Mouse (Mus musculus): ENCODE measurements around the gene Lrrc55. TPM values are rescaled to one million over a fixed set of nuclear protein-coding genes. Genes with fewer than 3 reads are reported as not detected.
A peak's percentile ranks its signal among the peaks of the same experiment; 100 is the strongest.

The Lrrc55 gene
- polyA plus RNA-seq, 1 experiment from 2014 or later: 4.2 TPM

DNA sequence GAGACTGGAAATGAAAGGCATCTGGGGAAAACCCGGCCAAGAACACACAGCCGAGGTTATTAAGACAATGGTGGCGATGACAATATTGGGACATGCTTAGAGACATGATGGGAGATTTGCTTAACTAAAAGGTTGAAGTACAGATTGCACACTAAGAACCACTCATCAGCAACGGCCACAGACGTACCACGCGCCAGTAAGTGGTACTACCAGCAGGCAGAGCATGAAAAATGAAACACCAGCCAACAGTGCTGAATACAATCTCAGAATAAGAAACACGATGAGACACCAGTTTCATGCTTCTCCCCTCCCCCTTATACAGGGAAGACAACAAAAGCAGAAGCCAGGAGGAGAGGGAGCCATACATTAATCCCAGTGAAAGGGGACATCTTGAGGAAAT is 8.2 kb upstream of the Lrrc55 start:
- H3K36me3 ChIP-seq: no peaks in the 10 kb centered on the region

DNA sequence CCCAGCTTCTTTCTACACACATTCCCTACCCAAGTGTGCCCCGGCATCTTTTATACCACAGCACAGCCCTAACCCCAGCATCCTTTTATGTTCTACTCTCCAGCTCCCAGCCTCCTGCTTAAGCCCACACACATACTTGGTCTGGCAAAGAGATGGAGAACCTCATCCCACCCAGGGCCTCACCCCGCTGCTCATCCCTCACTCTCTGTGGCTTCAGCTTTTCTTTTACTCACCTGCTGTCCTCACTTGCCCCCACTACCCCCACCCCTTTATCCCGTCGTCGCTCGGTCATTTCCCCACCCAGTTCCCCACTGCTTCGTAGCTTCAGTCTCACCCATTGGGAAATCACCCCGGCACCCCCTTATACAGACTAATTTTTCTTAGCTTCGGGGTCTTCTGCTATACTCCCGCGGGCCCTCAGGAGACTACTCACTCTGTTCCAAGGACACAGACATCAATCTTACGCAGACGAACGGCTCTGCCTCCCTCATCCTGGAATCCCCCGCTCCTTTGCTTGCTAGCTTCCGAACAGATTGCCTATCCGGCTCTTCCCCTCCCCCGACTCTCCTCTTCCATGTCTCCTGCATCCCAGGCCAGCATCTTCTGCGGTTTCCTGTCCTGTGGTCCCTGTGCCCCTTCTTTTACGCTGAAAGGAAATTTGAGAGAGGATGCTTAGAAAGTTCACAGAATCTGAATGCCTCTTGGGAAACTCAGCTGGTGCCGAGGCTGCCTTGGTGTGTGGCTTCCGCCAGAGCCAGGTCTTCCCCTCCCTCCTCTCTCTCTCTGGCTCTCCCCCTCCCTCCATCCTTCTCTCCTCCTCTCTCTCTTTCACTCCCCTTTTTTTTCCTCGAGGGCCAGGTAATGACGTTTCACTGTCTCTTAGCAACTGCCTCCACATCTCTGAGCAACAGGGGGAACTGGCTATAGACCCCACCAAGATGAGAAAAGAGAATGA is 1.3 kb upstream of the Lrrc55 start:
- no peaks in the 10 kb centered on the region for H3K36me3 ChIP-seq
- no peak overlapping the region for H3K27ac ChIP-seq
- H3K4me2 ChIP-seq (replicated peaks): peak overlapping the region; percentile 56
- H3K9me3 ChIP-seq: no peaks in the 10 kb centered on the region
- no peaks in the 10 kb centered on the region for H3K27me3 ChIP-seq (replicated peaks)
- H3K4me3 ChIP-seq (replicated peaks): peak overlapping the region; percentile 20
- H3K9ac ChIP-seq: 0 out of 2 replicates have a peak overlapping the region, but pooled peaks have one; percentile 26
- ATAC-seq: peak; percentile 39; the same call in 1 of the 2 replicates
- H3K4me1 ChIP-seq (replicated peaks): peaks cover 2% of the 10 kb centered on the region; the same call in 1 of the 2 replicates
- WGBS: 4% methylated on average over 24 of the region's 24 CpGs

More for the DNA sequence above, 8.2 kb upstream of the Lrrc55 start:
- H3K4me1 ChIP-seq (replicated peaks): no peaks in the 10 kb centered on the region
- no peak overlapping the region for H3K27ac ChIP-seq
- 84% methylated on average over 8 of the region's 8 CpGs for WGBS
- H3K9me3 ChIP-seq: no peaks in the 10 kb centered on the region
- H3K9ac ChIP-seq: no peak overlapping the region
- no peaks in the 10 kb centered on the region for H3K27me3 ChIP-seq (replicated peaks)
- no peak for ATAC-seq
- H3K4me3 ChIP-seq (replicated peaks): no peak overlapping the region
- no peak overlapping the region for H3K4me2 ChIP-seq (replicated peaks)

DNA sequence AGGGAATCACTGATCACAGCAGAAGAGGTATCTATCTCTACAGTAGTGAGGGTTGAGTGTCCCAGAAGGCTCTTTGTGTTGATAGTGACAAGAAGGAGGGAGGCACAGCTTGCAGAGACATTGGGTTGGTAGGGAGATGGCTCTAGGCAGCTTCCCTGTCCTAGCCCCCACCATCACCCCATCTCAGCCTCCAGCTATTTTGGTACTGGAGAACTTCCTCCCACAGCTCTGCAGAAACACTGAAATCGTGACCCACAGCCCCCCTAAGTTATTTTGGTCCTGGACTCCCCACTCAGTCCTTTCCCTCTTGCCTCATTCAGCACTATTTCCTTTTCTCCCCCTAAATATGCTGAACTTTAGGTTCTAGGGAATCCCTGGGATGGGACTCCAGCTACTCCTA is 2.4 kb downstream of the Lrrc55 start:
- 89% methylated on average over 1 of the region's 1 CpGs for WGBS
- H3K27ac ChIP-seq: no peak overlapping the region
- H3K9ac ChIP-seq: no peak overlapping the region
- H3K36me3 ChIP-seq: no peaks in the 10 kb centered on the region
- no peaks in the 10 kb centered on the region for H3K27me3 ChIP-seq (replicated peaks)
- no peak for ATAC-seq
- H3K4me1 ChIP-seq (replicated peaks): peaks cover 2% of the 10 kb centered on the region; the same call in 1 of the 2 replicates
- H3K4me3 ChIP-seq (replicated peaks): no peak overlapping the region
- no peaks in the 10 kb centered on the region for H3K9me3 ChIP-seq
- H3K4me2 ChIP-seq (replicated peaks): no peak overlapping the region

DNA sequence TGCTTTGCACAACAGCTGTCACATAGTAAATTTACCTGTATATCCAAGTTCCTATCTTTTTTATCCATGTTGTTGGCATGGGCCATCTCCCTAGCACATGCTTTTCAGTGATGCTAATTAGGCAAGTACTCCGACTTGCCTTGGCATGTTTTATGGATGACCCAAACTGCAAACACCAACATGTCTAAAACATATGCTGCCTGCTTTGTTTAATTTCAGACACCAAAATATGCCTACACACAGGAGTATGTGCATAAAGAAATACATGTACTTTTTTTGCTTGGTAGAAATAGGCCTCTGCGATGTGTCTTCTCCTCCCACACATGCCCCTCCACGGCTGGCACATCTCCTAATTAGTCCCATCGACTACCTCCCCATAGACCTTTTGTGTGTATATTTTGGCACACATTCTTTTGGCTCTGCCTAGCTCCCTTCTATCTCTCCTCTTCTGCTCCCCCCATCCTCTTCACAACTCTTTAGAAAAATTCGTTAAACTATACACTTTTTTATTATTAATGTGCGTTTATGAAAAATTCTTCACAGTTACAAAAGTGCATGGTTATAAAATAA is 9.3 kb downstream of the Lrrc55 start:
- H3K27me3 ChIP-seq (replicated peaks): no peaks in the 10 kb centered on the region
- no peak for ATAC-seq
- no peak overlapping the region for H3K4me2 ChIP-seq (replicated peaks)
- WGBS: 85% methylated on average over 6 of the region's 6 CpGs
- H3K36me3 ChIP-seq: no peaks in the 10 kb centered on the region
- H3K4me3 ChIP-seq (replicated peaks): no peak overlapping the region
- H3K4me1 ChIP-seq (replicated peaks): no peaks in the 10 kb centered on the region
- H3K27ac ChIP-seq: no peak overlapping the region
- no peak overlapping the region for H3K9ac ChIP-seq
- H3K9me3 ChIP-seq: no peaks in the 10 kb centered on the region

DNA sequence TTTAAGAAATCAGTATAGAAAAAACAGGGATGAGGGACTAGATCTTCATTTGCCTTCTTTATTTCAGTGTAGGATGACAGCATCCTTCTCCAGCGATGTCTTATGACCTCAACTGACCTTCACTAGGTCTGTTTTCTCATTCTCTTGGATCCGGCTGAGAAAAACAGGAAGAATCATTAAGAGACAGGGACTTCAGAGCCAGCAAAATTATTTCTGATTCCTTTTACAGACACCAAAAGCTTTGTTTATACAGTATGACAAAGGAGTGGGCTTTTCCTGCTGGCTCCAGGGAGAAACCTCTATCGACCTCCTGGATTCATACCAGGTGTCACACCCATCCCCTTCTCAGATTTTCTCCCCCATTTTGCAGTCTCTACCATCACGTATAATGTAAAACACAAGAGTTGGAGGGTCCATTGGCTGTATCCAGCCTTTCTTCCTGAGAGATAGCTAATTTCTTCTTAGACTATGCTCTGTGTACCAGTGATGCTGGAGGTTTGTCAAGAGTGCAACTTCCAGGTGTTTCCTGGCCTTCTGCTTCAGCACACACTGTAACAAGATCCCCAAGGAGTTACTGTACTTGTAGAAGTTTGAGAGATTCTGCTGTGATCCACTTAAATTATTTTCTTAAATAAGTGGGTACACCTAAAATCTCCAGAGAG is 18.7 kb downstream of the Lrrc55 start:
- Histone ChIP-seq H3K4me2 (replicated peaks) (no peak overlapping the region), H3K4me3 (replicated peaks) (no peak overlapping the region), H3K9ac (no peak overlapping the region), H3K27ac (no peak overlapping the region), H3K9me3 (no peaks in the 10 kb centered on the region), H3K27me3 (replicated peaks) (no peaks in the 10 kb centered on the region), H3K4me1 (replicated peaks) (no peaks in the 10 kb centered on the region), H3K36me3 (no peaks in the 10 kb centered on the region)
- ATAC-seq: no peak
- 45% methylated on average over 4 of the region's 4 CpGs for WGBS

DNA sequence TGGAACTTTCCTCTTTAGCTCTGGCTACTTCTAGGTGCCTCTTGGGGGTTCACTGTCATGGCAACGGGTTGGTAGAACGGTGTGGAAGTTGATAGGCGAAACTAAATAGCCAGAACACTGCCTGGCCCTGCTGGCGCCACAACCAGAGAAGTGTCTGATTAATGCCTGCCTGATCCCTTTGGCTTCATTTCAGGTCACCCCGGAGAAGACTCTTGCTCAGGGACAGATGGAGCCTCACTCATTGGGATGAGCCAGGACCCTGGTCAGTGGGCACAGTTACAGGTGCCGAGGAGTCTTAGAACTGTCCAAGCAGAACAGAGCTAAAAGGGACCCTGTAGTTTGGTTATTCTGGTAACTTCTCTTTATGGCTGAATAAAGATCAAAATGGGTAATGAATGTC is 23.5 kb downstream of the Lrrc55 start:
- Histone ChIP-seq H3K4me1 (replicated peaks) (no peaks in the 10 kb centered on the region), H3K9me3 (no peaks in the 10 kb centered on the region), H3K4me3 (replicated peaks) (no peak overlapping the region), H3K9ac (no peak overlapping the region), H3K36me3 (no peaks in the 10 kb centered on the region), H3K4me2 (replicated peaks) (no peak overlapping the region), H3K27ac (no peak overlapping the region), H3K27me3 (replicated peaks) (no peaks in the 10 kb centered on the region)
- ATAC-seq: no peak
- WGBS: 82% methylated on average over 6 of the region's 6 CpGs

DNA sequence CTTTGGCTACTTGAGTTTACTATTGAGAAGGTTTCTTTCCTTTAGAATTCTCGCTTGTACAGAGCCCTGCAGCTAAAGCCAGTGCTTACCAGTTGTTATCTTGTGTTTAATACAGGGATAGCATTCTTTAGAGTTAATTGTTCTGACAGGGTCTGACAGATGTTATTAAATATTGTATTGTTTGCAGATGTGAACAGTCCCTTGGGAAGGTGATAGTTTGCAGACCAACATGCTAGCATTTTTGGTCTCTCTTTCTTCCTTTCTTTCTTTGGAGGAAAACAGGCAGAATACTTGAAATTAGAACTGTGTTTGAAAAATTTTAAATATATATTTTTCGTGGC is 24.3 kb downstream of the Lrrc55 start:
- Histone ChIP-seq H3K4me3 (replicated peaks) (no peak overlapping the region), H3K27me3 (replicated peaks) (no peaks in the 10 kb centered on the region), H3K27ac (no peak overlapping the region), H3K9me3 (no peaks in the 10 kb centered on the region), H3K9ac (no peak overlapping the region), H3K4me1 (replicated peaks) (no peaks in the 10 kb centered on the region), H3K36me3 (no peaks in the 10 kb centered on the region), H3K4me2 (replicated peaks) (no peak overlapping the region)
- no peak; the same call in 1 of the 2 replicates for ATAC-seq
- 44% methylated on average over 2 of the region's 2 CpGs for WGBS

DNA sequence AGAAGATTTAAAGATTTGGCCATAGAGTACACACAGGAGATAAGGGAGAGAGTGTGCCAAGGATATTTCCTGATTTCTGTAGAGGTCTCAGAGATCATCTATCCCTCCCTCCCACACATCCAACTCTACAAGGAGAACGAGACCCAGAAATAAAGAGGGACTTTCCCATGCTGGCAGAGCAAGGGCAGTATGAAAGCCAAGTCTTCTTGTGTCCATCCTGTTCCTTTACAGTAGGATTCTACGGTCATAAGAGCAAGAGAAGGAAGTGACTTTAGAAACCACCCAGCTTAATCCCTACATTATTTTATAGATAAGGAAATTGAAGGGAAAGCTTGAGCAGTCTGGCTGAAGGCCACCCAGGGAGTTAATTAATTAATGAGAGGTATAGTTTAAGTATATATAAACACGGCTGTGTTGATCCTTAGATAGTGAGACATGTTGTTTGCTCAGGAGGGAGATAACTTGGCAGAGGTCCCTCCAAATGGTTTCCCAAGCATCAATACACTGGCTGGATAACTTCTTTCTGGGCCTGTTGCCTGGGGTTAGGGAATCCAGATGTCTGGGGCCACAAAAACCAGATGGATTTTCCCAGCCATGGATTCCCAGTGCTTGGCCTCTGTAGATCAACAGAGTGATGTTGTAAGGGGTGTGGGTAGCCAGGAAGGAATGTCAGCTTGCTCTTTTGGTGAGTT is 24.8 kb downstream of the Lrrc55 start:
- Histone ChIP-seq H3K36me3 (no peaks in the 10 kb centered on the region), H3K4me3 (replicated peaks) (no peak overlapping the region), H3K4me2 (replicated peaks) (no peak overlapping the region), H3K27ac (no peak overlapping the region), H3K4me1 (replicated peaks) (no peaks in the 10 kb centered on the region), H3K9ac (no peak overlapping the region), H3K9me3 (no peaks in the 10 kb centered on the region), H3K27me3 (replicated peaks) (no peaks in the 10 kb centered on the region)
- WGBS: 13% methylated on average over 3 of the region's 3 CpGs
- peak; percentile 91 for ATAC-seq

DNA sequence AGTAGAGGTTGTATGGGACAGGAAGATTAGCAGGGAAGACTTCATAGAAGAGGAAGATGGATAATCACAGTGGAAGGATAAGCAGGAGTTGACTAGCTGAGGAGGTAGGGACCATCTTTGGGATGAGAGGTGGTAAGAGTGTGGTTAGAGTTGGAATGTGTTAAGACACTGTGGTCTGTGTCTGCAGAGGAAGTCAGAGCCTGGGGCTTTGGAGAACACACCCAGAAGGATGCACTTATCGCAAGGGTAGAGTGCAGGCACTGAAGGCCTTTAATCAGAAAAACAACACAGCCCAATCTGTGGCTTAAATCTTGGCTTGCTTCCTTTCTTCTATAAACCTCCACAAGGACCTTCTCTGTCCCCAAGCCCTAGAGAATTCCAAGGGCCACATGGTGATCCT is 28.7 kb downstream of the Lrrc55 start:
- no peaks in the 10 kb centered on the region for H3K27me3 ChIP-seq (replicated peaks)
- H3K4me2 ChIP-seq (replicated peaks): no peak overlapping the region
- no peak overlapping the region for H3K9ac ChIP-seq
- WGBS: 71% methylated on average over 1 of the region's 1 CpGs
- H3K9me3 ChIP-seq: no peaks in the 10 kb centered on the region
- H3K4me3 ChIP-seq (replicated peaks): no peak overlapping the region
- ATAC-seq: no peak
- H3K36me3 ChIP-seq: no peaks in the 10 kb centered on the region
- no peak overlapping the region for H3K27ac ChIP-seq
- no peaks in the 10 kb centered on the region for H3K4me1 ChIP-seq (replicated peaks)

DNA sequence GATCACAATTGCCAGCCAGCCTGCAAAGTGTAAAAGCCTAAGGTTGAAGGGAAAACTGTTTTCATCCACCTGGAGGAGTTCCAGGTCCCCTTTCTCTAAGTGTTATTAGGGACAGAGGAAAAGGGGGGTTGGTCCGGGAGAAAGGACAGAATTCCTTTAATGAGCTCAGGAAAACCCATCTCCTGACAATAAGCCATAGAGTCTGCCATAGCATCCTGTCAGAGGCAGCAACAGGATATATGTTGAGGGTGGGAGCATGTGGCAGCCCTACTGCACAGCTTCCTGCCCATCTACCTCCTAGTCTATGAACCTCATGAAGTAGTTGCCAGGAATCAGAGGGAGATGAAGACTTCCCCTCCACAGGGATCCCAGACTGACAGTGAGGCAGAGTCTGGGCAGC is 29.4 kb downstream of the Lrrc55 start:
- no peak for ATAC-seq
- 50% methylated on average over 1 of the region's 1 CpGs for WGBS

DNA sequence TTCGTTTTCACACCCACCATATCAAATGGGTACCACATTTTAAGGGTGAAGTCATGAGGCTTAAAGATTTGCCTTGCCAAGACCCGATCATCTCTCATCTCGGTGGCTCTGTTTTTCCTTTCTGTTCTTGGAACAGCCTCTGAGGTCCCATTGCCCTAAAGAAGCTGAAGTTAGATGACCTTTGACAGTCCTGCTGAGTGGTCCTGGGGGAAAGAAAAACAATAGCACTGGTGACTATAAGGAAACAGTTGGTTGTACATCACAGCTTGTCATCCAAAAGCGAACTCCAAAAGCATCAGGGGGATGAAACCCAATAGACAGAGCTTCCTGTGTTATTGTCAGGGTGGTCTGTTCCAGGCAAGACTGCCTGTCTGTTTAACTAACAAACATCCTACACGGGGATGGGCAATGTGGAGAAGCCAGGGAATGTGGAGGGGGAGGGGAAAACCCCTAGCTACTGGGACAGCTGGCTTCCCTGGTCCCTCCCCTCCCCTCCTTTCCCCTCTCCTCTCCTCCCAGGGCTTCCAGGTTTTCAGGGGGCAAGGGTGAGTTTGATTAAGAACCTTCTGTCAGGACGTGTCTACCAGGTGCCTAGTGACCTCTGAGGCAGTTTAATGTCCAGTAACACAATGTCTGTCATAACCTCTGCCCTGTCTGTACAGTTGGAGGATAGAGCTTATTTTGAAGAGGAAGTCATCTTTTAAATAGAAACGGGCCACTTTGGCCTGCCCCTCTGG is 33.5 kb downstream of the Lrrc55 start:
- Histone ChIP-seq H3K4me1 (replicated peaks) (0 out of 2 replicates have a peak, but pooled peaks cover 4% of the 10 kb centered on the region), H3K4me2 (replicated peaks) (no peak overlapping the region), H3K27me3 (replicated peaks) (no peaks in the 10 kb centered on the region), H3K27ac (peak overlapping the region; percentile 33; the same call in 1 of the 2 replicates), H3K36me3 (no peaks in the 10 kb centered on the region), H3K9ac (no peak overlapping the region), H3K4me3 (replicated peaks) (no peak overlapping the region), H3K9me3 (no peaks in the 10 kb centered on the region)
- WGBS: 30% methylated on average over 7 of the region's 7 CpGs
- peak; percentile 67 for ATAC-seq

More for the DNA sequence above, 29.4 kb downstream of the Lrrc55 start:
- Histone ChIP-seq H3K4me2 (replicated peaks) (no peak overlapping the region), H3K9me3 (no peaks in the 10 kb centered on the region), H3K4me1 (replicated peaks) (no peaks in the 10 kb centered on the region), H3K27me3 (replicated peaks) (no peaks in the 10 kb centered on the region), H3K4me3 (replicated peaks) (no peak overlapping the region), H3K9ac (no peak overlapping the region), H3K36me3 (no peaks in the 10 kb centered on the region), H3K27ac (no peak overlapping the region)

Measured in intestine, embryonic 15.5 days (tissue).